Mouse (Mus musculus): ENCODE data around the gene Fcgr4. TPM values are rescaled to one million over a fixed set of nuclear protein-coding genes. Genes with fewer than 3 reads are reported as not detected.
"Not testable (repeated sequence)": the region's sequence is repeated elsewhere in the genome, so short reads cannot be mapped to it uniquely, and the experiment has no call there.

The Fcgr4 gene
- total RNA-seq (2021): not detected
- long read RNA-seq: 0 reads

GRCm38 (mm10) chr1:171018737-171019136 is at the start of gene Fcgr4:
Fcgr4 (plus strand) TSS chr1:171018920.
- no peak for DNase-seq (ENCODE audit: low spot score in 2 of 2)

DNA sequence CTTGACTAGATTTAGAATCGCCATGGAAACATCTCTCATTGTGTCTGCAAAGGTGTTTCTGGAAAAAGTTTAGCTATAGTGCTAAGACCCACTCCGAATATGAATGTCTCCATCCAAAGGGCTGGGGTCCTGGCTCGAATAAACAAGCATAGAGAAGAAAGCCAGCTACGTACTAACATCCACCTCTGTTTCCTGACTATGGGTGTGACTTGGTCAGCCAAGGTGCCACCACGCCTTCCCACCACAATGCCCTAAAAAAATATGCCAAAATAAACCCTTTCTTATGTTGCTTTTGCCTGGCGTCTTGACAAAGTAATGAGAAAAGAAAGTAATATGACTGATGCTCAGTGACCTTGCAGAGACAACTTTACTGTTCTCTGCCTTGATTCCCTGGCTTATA is 46.2 kb upstream of the Fcgr4 start:
- DNase-seq (ENCODE audit: low spot score in 2 of 2): no peak

DNA sequence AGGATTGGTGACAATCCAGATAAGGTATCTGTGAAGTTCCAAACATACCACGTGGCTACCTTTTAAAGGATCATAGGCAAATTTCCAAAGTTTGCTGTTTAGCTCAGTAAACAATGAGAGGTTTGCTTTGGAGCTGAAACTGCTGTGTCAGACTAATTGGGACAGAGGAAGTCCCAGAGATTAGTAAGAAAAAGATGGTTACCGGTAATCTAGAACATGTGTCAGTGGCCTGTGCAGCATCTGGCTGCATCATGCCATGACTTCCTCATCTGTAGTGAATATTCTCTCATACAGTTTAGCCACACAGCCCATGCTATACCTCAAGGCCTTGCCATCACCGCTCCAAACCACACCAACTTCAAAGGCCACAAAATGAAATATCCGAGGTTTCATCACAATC is 45.8 kb upstream of the Fcgr4 start:
- DNase-seq (ENCODE audit: low spot score in 2 of 2): no peak

DNA sequence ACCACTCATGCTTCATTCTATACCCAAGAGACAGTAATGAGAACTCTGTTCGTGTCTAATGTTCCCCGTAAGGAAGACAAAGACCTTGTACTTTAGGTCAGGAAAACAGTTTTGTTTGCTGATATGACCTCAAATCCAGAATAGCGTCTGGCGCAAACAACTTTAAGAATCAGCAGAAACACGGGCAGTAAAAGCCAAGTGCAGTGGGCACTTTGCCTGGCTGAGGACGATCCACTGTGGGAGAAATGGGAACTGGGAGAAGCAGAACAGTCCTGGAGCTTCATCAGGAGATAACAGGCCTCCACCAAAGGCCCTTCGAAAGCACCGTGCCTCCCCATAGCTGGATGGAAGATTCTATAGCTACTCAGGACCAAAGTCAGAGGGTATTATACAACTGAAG is 44.5 kb upstream of the Fcgr4 start:
- DNase-seq (ENCODE audit: low spot score in 2 of 2): no peak

DNA sequence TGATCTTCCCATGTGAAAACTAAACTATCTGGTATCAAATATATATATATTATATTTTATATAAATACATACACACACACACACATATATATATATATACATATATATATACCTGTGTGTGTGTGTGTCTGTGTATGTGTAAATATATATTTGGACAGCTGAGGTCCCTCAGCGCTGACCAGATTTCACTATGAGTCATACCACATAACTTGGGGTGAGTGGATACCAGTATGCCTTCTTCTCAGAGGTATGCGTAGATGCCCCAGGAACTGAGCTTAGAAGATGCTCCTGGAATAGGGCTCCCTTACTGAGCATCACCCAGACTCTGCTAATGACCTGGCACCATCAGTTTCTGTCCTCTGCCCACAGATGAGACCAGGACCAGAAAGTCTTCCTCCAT is 44.0 kb upstream of the Fcgr4 start:
- DNase-seq (ENCODE audit: low spot score in 2 of 2): no peak

DNA sequence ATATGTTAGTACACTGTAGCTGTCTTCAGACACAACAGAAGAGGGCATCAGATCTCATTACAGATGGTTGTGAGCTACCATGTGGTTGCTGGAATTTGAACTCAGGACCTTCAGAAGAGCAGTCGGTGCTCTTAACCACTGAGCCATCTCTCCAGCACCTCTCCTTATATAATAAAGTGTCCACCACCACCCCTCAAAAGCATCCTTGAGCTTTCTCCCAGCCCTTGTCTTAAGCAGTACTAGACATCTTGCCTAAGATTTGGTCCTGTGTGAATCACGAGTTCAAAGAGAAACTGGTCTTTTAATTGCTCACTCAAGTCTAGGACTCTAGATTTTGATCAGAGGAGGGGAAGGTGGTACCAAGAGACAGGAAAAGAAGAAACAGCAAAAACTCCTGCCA is 43.4 kb upstream of the Fcgr4 start:
- not testable (repeated sequence) for DNase-seq (ENCODE audit: low spot score in 2 of 2)

DNA sequence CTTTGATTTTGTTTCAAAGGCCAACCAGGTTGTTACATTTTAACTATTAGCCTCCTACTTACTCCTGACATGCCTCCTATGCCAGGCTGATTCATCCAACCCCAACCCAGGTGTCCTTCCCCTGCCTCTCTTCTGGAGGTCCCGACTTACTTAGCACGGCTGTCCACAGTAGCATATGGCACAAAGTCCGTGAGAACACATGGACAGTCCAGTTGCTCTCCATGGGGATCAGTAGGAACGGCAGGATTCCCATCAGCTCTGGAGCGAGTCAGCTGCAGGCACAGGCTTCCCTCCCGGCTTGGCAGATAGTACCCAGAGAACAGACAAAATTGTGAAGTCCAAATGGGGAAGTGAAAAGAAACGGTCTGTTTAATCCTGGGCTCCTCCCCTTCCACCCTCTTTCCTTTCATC is 43.0 kb upstream of the Fcgr4 start:
- peak; percentile 30 to 31 for DNase-seq (ENCODE audit: low spot score in 2 of 2)

DNA sequence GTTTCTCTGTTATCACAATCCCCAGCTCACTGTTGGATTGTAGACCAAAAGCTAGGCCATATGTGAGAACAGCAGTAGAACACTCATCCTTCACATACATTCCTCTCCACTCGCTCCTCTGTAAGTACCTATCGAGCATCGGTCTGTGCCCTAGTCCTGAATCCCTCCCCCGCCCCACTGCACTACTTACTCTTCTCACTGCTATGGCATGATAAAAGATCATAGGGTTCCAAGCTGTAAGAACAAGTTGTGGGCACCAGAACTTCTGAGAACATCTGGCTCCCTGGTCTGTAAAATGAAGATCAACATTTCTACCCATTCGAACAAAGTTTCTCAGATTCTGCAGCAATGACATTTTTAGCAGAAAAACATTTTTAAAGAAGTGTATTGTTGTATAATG is 42.3 kb upstream of the Fcgr4 start, which contains the start of gene Fcgr2b:
TSS of gene Fcgr2b (minus strand) at position 101 of the 400 bp plus-strand sequence.
- DNase-seq (ENCODE audit: low spot score in 2 of 2): no peak

- no peak for DNase-seq (ENCODE audit: low spot score in 2 of 2)
Measured at GRCm38 (mm10) chr1:170978601-170979000, 40.1 kb upstream of the Fcgr4 start.

DNA sequence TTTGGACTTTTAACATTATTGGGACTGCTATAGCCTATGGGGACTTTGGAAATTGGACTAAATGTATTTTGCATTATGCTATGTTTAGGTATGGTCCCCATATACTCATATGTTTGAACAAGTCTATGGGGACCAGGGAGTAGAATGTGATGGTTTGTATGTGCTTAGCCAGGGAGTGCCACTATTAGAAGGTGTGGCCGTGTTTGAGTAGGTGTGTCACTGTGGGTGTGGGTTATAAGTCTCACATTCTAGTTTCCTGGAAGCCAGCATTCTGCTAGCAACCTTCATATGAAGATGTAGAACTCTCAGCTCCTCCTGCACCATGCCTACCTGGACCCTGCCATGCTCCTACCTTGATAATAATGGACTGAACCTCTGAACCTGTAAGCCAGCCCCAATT is 37.0 kb upstream of the Fcgr4 start:
- not testable (repeated sequence) for DNase-seq (ENCODE audit: low spot score in 2 of 2)

DNA sequence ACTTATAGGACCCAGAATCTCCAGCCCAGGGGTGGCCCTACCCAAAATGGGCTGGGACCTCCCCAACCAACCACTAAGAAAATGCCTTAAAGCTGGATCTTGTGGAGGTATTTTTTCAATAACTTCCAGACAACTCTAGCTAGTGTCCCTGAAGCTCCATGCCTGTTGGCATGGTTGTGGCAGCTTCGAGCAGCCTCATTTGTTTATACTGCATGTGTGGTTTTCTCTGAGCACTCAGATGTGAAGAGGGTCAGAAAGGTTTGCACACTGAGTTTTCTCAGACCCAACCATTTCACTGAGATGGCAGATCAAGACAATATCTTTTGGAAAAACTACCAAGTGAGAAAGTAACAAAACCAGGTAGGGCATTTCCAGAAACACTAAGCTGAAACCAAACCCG is 36.4 kb upstream of the Fcgr4 start:
- no peak for DNase-seq (ENCODE audit: low spot score in 2 of 2)

DNA sequence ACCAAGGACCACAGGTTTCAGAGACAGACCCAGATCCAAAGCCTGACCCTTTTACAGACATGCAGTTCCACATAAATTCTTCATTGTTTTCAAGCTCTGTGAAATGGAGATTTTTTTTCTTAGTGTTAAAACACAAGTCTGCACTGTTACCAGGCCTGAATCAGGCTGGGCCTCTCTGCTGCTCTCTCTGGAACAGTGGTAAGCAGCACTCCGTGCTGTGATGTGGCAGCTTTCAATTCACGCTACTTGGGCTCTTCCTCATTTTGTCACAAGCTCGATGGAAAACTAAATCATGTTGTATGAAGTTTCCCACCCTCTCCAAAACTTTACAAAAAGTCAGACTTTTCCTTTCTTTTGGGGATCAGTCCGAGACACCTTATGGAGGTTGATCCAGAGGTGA is 35.7 kb upstream of the Fcgr4 start:
- no peak for DNase-seq (ENCODE audit: low spot score in 2 of 2)

DNA sequence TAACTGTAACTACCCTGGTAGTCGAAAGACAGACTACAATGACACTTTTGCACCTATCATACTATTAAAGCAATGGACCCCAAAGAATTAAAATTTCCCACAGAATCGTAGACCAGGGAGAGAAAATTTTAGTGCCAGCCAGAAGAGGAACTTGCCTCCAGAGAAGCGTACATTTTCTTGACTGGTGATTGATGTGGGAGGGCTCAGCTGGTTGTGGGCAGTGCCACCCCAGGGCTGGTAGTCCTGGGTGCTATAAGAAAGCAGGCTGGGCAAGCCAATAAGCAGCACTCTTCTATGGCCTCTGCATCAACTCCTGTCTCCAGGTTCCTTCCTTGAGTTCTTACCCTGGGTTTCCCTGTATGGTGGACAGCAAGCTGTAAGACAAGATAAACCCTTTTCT is 33.6 kb upstream of the Fcgr4 start:
- no peak for DNase-seq (ENCODE audit: low spot score in 2 of 2)

DNA sequence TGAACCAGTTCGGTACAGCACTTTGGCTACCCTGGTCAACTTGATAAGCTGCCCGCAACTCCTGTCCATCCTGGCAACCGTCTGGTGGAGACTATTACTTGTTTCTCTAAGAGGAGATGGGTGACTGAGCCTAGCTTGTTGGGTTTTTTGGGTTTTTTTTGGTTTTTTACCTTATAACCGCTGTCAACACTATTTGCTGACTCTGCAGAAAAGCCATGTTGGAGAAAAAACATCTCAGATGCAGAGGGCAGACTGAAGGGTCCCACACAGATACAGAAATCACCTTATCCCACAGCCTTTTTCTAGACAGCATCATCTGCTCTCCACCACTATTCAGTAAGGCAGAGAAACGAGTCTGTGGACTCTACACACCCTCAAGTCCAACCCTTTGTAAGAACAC is 32.9 kb upstream of the Fcgr4 start:
- DNase-seq (ENCODE audit: low spot score in 2 of 2): no peak

GRCm38 (mm10) chr1:170989656-170990055 is 29.1 kb upstream of the Fcgr4 start:
- no peak for DNase-seq (ENCODE audit: low spot score in 2 of 2)

DNA sequence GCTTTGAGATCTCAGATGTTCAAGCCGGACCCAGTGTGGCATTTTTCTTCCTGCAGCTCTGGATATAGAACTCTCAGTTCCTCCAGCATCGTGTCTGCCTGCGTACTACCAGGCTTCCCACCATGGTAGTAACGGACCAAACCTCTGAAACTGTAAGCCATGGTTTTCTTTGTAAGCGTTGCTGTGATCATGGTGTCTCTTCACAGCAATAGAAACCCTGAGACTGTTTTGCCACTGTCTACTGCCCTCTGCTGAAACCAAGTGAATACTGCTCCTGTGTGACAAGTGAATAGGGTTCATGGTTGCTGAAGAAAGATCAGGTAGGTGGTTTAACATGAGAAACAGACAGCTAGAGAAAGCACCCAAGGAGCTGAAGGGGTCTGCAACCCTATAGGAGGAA is 26.2 kb upstream of the Fcgr4 start:
- peak; percentile 44 to 60 for DNase-seq (ENCODE audit: low spot score in 2 of 2)

DNA sequence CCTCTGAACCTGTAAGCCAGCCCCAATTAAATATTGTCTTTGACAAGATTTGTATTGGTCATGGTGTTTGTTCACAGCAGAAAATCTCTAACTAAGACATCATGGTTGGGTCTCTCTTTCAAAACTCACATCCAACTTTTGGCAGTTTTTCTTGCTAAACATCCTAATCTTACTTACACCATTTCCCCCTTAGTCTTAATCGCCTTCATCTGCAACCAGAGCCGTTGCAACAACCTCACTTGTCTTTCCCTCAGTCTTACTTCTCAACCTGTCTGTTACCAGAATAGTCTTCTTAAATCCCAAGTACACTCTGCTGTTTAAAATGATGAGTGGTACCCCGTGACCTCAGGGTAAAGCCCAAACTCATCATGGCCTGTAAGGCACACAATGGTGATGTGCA is 22.7 kb upstream of the Fcgr4 start:
- no peak for DNase-seq (ENCODE audit: low spot score in 2 of 2)

GRCm38 (mm10) chr1:170996753-170997152 is 22.0 kb upstream of the Fcgr4 start:
- DNase-seq (ENCODE audit: low spot score in 2 of 2): peak; percentile 62 to 72

DNA sequence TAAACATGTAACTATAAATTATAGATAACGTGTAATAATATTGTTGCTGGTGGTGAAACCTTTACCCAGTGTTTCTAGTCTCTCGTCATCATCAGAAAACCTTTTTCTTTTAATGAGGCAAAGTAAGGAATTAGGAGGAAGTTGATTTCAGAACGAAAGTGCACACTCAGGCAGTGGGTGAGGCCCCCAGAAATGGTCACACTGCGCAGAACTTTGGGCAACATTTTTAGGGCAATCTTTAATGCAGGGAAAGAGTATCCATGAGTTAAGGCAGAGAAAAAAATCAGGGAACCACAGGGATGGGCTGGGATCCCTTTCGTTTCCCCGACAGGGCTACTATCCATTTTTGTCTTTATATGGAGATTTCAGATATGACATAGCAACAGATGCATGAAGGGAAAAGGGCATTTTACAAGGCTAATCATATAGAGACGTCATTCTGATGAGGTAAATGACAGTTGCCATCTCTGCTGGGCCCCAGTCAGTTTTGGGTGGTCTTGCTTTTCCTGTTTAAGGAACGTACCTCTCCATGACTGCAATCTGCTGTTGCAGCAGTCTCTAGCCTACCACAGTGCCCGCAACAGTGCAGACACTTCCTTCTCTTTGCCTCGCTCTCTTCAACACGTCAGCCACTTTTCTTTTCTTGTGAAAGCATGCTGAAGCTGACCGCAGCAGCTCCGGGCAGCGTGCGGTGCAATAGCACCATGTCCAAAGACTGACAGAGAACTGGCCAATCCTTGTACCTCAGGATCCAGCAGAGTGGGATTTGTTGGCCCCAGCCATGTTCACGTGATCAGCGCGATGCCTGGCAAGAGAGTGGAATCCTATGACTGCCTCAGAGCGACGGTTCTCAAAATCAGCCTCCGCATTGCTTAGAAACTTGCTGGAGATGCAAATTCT is 20.7 kb upstream of the Fcgr4 start:
- peak; percentile 42 to 48 for DNase-seq (ENCODE audit: low spot score in 2 of 2)

DNA sequence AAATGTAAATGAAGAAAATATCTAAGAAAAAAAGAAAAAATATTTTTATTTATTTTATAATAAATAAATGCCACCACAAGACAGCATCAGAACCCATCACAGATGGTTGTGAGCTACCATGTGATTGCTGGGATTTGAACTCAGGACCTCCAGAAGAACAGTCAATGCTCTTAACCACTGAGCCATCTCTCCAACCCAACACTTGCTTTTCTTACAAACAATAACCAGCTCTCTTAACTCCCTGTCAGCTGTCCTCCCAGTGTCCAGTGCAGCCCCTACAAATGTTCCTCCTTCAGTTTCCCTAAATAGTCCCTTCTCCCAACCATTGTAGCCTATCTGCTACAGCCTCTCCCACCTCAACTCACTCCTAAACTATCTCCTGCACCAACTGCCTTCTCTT is 18.9 kb upstream of the Fcgr4 start:
- no peak for DNase-seq (ENCODE audit: low spot score in 2 of 2)

DNA sequence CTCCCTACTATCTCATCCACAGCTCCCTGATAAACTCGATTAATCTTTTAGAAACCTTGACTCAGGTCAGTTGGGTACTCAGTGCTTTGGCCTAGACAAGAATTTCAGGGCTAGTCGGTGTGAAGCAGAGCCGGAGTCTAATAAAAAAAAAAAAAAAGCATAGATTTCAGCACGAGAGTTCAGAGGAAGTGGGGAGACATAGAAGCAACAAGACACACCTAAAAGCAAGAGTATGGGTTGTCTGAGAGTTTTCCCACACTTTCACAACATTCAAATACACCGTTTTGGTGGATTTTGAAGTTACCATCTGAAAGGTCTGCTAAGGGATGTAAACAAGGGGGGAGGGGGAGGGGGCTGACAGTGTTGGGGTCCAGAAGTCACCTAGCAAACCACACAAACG is 13.6 kb upstream of the Fcgr4 start:
- no peak for DNase-seq (ENCODE audit: low spot score in 2 of 2)

DNA sequence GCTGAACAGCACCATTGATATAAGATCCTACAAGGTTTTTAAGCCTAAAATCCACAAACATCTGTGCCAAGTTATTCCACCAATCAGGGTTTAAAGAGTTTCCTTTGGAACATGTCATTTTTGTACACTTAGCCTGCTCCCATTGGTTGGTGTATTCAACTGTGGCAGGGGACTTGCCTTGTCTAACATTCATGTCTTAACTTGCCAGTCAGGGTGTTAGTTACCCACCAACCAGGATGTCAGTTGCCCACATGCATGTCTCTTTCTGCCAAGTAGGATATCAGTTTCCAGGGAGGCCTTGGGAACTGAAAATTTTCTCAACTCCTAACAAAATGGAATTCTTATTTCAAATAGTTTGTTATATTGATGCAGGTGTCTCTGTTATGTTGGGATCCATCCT is 13.1 kb upstream of the Fcgr4 start:
- DNase-seq (ENCODE audit: low spot score in 2 of 2): no peak

GRCm38 (mm10) chr1:171006335-171006734 is 12.4 kb upstream of the Fcgr4 start:
- DNase-seq (ENCODE audit: low spot score in 2 of 2): no peak
